Mouse (Mus musculus) olfactory bulb, adult 2 months (tissue): Measurements from ENCODE around the gene Ccdc65.

Experiments used
- CTCF ChIP-seq: fragments of 200-500 bp; IDR thresholded peaks from 2 replicates; pipeline ENCODE4 v1.5.1; 2012; ENCODE audit warnings: low read depth, mild to moderate bottlenecking, low read length, moderate library complexity; ENCODE audit not compliant: insufficient read depth
- POLR2A ChIP-seq: fragments of 200-500 bp; IDR thresholded peaks from 2 replicates; pipeline ENCODE4 v1.6.1; 2012; ENCODE audit warnings: mild to moderate bottlenecking, low read depth, low read length, moderate library complexity; ENCODE audit not compliant: insufficient read depth

GRCm38 (mm10) chr15:98664042-98664907 lies 43.7 kb upstream of the Ccdc65 start:
- TF ChIP-seq POLR2A, result no peak
- no peak for TF ChIP-seq CTCF
